ENCODE assay signal across 8 mouse cellular contexts in genomic region chr11:62756456-62757142, GRCm38 (mm10). TPM values are rescaled to one million over a fixed set of nuclear protein-coding genes. Genes with fewer than 3 reads are reported as not detected.
DNase-seq lines count a peak whose midpoint lies in the region; ATAC-seq and TF ChIP-seq lines count a peak whose summit lies in the region.

No protein-coding gene starts in this region.

- WGBS in hindbrain, embryonic 13.5 days: 8% methylated on average over 36 of the region's 36 CpGs

- peak; percentile 99 for TF ChIP-seq CTCF in Patski (IDR thresholded peaks at IDR 0.05)

- no peaks in the 10 kb centered on the region for H3K36me3 ChIP-seq in hindbrain, embryonic 13.5 days

- peaks cover 10% of the 10 kb centered on the region for H3K4me1 ChIP-seq in hindbrain, embryonic 13.5 days (replicated peaks)

- peak overlapping the region; percentile 65 for H3K9ac ChIP-seq in hindbrain, embryonic 13.5 days

- H3K4me3 ChIP-seq in hindbrain, embryonic 13.5 days: peak overlapping the region; percentile 39

- H3K27me3 ChIP-seq in Patski: peaks cover 31% of the 10 kb centered on the region
- peaks cover 18% of the 10 kb centered on the region; the same call in 1 of the 2 replicates for H3K27me3 ChIP-seq in hindbrain, embryonic 13.5 days

- in situ Hi-C loops in Patski (cut with MboI; ENCODE audit: low pct_unique_long_range_greater_than_20kb): loop anchor here (5.0 kb wide), 2 partner anchors 96 to 416 kb away; no protein-coding TSS in a partner anchor

- 0 out of 2 replicates have a peak overlapping the region, but pooled peaks have one; percentile 52 for H3K27ac ChIP-seq in hindbrain, embryonic 13.5 days

- POLR2A ChIA-PET in Patski (lab: Charles Lee): interaction anchor here (0.6 kb wide), 2 partner anchors 56 to 153 kb away, joined by 3 read pairs; no protein-coding TSS in a partner anchor

- peak overlapping the region; percentile 57 for H3K4me2 ChIP-seq in hindbrain, embryonic 13.5 days

- peak; percentile 69 for DNase-seq in Patski (ENCODE audit: low read depth, low spot score)
- peak; percentile 99 for DNase-seq in cerebellum, postnatal 25 days
- peak; percentile 81 to 85 for DNase-seq in frontal cortex, postnatal 25 days (ENCODE audit: low spot score in 2 of 2)
- peak; percentile 89 to 90 for DNase-seq in layer of hippocampus, postnatal 14 days (ENCODE audit: low spot score in 2 of 2)
- DNase-seq in lung, postnatal 10 days: peak; percentile 98
- peak; percentile 96 for DNase-seq in ovary, postnatal 36 days (ENCODE audit: low spot score)
- DNase-seq in thymus, postnatal 14 days: peak; percentile 91

- no peaks in the 10 kb centered on the region for H3K9me3 ChIP-seq in hindbrain, embryonic 13.5 days

- peak; percentile 98 for ATAC-seq in Patski
- ATAC-seq in hindbrain, embryonic 13.5 days (ENCODE audit: low FRiP score): peak; percentile 97

- CTCF ChIA-PET in Patski (lab: Charles Lee): interaction anchor here (0.7 to 1.5 kb wide), 13 partner anchors 10 to 134 kb away, joined by 3 to 6 read pairs (median 3); no protein-coding TSS in a partner anchor

RNA-seq across cellular contexts. Expression of gene Gm10428, which starts 3.7 kb away (rescaled TPM):
- not detected for polyA plus RNA-seq in Patski (2021)
- not detected in 2 replicates for polyA plus RNA-seq in hindbrain, embryonic 13.5 days (2015; fragmentation: Nextera tagmentation; extraction: Ambion mirVana)
- not detected for total RNA-seq in layer of hippocampus, postnatal 14 days (2021)

RNA-seq across cellular contexts. Expression of gene Zfp287, which starts 24.9 kb away (rescaled TPM):
- polyA plus RNA-seq in Patski (2021): 5.5 TPM
- 21.0 and 21.3 TPM in 2 replicates for polyA plus RNA-seq in hindbrain, embryonic 13.5 days (2015; fragmentation: Nextera tagmentation; extraction: Ambion mirVana)
- 10 to 100 TPM; 15.2 to 16.7 TPM for total RNA-seq in layer of hippocampus, postnatal 14 days (2021)

RNA-seq across cellular contexts. Expression of gene Zfp286, which starts 32.7 kb away (rescaled TPM):
- 1.7 TPM for polyA plus RNA-seq in Patski (2021)
- polyA plus RNA-seq in hindbrain, embryonic 13.5 days (2015; fragmentation: Nextera tagmentation; extraction: Ambion mirVana): 29.0 and 32.8 TPM in 2 replicates
- total RNA-seq in layer of hippocampus, postnatal 14 days (2021): 10 to 100 TPM; 21.3 to 21.5 TPM

Comparison
In these comparisons a context has a peak if more than half of its experiments do, and no peak if none do; other contexts are left out.
1. Peak in every context shown above with its lines: DNase-seq, ATAC-seq, H3K4me3 ChIP-seq and H3K27ac ChIP-seq.
2. RNA of gene Zfp286, which starts 32.7 kb away (polyA plus RNA-seq): 29.0 to 32.8 TPM in hindbrain, embryonic 13.5 days; 1.7 TPM in Patski (single experiment); every median in the first group is over 10 times any median in the second.